Mouse (Mus musculus) hindlimb bud, embryonic 11.5 days (tissue): ENCODE measurements around the gene Hormad2.

ENCODE experiments used
- DNase-seq: peaks from one replicate; pipeline ENCODE4 v3.0.0-alpha.2; 2012; ENCODE audit warnings: low read depth, low spot score; ENCODE audit errors: extremely low spot score

Gene Hormad2

DNA sequence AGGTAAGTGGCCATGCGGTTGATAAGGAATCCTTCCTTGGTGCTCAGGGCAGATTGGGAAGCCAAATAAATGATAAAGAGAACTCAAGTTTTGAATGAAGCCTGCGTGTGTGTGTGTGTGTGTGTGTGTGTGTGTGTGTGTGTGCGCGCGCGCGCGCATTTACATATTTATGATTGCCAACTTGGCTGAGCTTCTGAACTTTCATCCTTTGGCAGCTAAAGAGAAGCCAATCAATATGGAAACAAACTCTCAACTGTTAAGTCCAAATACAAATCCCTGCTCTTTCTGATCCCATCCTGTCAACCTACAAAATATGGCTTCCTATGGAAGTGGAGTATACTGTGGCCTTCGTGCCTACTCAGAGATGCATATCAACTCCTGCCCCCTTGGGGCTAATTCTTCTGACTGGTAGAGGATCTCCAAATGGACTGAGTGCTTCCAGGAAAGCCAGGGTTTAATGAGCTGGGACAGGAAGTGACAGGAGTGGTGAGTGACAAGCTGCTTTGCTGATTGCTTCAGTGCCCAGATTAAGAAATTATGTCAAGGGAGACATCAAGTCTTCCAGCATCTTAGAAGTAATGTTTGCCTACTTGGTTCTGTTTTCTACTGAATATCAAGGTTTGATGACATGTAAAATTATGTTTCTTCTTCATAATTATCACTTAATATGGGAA, 5.4 kb upstream of the Hormad2 start:
- no peak for DNase-seq

DNA sequence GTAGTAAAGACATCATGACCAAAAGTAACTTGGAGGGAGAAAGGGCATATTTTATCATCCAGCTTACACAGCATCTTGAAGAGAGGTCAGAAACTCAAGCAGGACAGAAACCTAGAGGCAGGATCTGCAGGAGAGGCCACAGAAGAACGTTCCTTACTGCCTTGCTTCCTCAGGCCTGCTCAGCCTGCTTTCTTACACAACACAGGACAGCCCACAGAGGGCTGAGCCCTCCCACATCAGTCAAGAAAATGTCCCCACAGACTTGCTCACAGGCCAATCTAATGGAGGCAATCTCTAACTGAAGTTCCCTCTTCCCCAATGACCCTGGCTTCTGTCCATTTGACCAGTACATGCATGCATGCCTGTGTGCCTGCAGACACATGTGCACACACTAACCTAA, 1.4 kb upstream of the Hormad2 start:
- DNase-seq, result no peak

DNA sequence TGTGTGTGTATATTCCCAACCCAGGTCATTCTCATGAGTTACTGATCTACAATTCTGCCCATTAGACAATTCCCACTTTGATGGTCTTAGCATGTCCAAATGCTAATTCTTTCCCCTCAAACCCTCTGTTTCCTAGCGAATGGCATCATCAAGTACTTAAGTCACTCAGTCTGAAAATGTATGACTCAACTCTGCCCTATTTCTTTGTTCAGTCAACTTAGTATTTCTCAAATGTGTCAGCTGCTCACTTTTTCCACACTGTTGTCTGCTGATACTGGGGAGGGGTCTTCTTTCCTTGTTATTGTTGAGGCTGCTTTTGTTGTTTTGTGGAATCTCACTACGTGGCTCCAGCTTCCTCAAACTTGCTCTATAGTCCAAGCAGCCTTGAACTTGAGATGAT, 2.7 kb downstream of the Hormad2 start:
- no peak for DNase-seq

DNA sequence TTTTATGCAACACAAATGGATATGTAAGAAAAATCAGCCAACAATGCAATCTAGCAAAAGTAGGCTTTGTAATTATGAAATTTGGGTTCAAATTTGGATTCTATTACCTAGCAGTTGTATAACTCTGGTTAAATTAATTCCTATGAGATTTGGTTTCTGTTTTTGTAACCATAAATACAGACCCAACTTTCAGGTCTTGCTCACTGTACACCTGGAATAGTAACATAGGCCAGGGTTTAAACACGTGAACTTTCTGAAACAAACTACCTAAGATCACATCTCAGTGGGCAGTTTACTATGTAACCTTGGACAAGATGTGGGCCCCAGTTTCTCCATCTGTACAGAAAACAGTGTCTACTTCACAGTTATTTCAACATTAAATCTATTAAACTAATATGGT, 3.6 kb downstream of the Hormad2 start:
- no peak for DNase-seq

DNA sequence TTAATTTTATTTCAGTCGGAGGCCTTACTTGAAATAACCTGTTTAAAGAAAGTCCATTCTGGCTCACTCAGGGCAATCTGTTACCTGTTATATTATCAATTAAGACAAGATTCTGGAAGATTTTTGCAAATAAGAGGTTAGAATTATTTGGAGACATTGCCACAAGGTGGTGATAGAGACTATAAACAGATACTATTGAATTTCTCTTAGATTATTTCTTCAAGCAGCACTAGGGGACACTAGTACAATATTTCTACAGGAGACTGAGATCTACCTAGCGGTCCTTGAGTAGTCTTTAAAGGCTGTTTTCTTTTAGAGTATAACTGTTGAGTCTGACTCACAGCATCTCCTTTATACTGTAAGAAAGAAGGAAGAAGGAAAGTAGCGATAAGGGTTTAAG, 4.3 kb downstream of the Hormad2 start:
- DNase-seq, result no peak

DNA sequence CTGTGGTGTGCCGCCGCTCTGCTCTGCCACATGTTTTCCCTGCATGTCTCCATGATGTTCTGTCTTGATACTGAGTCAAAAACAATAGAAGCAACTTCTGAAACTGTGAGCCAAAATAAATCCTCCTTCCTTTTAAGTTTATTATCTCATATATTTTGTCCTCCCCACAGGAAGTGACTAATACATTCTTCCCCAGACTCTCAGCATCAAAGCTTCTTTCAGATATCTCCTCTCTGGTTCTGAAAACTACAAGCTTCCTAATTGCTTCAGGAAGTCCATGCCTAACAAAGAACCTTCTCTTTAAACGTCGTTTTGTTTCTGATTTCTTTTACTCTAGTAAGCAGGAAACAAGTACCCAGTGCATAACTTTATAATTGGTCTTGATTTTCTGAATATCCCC, 6.4 kb downstream of the Hormad2 start:
- DNase-seq, result no peak

DNA sequence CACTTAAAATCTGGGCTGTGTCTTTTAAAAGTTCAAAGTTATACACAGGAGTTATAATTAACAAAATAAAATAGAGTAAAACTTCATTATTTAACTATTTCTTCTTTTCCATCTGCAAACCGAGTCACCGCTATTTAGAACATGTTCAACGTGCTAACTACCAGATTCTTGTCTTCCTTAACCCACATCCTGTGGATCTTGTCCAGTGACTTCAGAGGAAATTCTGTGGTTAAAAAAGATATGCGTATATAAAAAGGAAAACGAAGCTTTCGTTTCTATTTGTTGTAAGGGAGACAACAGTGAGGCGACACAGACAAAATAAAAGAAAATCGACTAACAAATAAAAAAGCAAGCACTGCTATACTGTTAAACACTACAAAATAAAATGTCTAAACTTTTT, 17.1 kb downstream of the Hormad2 start:
- DNase-seq, result no peak

DNA sequence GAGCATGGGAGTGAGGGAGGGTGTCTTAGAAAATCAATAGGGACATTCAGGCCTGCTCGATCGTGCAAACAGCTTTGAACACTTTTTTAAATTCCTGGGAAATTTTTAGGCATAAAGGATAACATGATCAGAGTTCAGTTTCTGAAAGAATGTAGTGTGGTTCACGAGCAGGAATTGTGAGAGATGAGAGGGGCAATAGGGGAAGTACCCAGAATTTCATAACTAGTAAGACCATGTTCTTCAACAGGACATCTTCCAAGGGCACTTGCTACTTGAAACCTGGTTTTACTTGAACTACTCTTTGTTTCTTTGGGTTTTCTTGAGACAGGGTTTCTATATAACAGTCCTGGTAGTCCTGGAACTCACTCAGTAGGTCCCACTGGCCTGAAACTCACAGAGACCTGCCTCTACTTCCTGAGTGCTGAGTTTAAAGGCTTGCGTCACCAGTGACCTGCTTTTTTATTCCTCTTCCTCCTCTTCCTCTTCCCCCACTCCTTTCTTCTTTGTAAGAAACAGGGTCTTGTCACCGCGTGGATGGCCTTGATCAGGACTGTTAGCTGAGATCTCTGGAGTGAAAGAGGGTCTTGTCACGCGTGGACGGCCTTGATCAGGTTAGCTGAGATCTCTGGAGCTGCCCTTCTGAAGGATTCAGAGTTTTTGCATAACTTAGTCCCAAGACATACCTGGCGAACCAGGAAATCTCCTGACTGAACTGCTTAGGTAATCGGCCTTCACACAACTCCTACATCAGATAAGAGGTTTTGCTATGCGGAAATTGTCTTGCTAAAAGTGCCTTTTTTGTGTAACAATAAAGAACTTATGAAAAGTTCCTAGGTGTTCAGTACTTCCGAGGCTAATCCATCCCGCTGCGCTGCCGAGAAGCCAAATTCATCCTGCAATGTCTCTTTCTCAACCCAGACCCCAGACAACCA, 18.1 kb downstream of the Hormad2 start:
- DNase-seq, result no peak

DNA sequence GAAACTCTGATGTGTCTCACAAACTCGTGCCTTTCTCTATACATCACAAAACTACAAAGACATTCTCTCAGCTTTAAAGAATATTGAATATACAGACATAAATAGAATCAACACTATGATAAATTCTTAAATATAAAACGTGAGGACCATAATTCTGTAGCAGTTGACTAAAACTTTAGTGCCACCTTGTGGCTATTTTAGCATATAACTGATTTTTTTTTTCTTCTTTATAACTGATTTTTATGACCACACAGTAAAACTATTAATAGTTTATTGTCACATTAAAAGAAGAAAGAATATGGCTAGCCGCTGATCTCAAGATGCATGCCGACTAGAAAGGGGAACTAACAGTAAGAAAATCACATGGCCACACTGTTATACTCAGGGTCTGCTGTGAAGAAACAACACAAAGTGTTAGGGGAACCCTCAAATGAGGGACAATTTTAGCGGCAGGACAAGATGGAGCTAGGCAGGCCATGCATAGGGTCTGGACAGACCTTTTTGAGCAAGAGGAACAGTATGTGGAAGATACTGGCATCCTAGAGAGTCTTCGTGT, 18.9 kb downstream of the Hormad2 start:
- DNase-seq, result no peak

DNA sequence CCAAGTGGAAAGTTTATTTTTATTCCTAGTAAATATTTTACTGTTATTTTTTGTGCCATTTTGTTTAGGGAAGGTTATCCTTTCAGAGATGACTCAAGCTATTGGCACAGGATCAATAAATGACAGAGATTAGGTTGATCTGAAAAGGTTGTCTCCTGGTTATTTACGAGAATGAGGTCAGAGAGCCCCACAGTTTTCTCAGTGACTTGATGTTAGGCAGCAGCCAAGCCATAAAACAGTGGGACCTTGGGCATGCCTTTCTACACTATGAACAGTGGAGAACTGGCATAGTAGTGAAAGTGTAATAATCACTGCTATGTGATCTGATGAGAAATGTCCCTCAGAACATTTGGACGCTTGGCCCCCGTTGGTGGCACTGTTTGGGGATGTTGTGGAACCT, 22.9 kb downstream of the Hormad2 start:
- DNase-seq, result no peak

DNA sequence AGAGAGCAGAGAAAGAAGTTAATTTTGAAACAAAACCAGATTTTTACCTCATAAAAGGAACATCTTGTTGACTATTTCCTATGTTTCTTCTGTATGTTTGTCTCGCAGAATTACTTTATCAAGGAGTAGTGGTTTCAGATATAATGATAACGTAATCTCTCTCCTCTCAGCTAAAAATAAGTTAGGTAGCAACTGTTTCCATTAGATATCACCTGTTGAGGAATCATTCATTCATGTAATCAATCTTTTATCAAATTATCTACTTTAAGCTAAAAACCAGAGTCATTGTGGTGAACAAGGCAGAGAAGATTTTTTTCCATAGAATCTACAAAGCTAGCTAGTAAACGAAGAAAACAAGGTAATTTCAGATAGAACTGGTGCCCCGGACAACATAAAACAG, 28.6 kb downstream of the Hormad2 start:
- DNase-seq, result no peak

DNA sequence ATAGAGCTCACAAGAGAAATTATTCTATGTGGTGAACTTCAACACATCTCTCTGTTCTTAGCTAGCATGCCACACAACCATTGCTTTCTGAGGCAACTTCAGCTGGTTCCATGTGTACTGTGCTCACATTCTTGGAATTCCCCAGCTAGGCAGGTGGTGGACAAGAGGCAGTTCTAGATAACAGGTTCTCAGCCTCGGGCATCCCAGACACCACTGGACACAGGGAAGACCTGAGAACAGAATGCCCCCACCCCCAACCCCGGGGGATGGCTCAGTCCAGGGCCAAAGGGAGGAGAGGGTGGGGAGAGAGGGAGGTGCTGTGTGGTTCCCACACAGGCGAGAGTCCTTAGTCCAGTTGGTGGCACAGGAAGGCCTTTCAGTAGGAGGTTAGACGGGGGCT, 36.6 kb downstream of the Hormad2 start:
- DNase-seq, result no peak

DNA sequence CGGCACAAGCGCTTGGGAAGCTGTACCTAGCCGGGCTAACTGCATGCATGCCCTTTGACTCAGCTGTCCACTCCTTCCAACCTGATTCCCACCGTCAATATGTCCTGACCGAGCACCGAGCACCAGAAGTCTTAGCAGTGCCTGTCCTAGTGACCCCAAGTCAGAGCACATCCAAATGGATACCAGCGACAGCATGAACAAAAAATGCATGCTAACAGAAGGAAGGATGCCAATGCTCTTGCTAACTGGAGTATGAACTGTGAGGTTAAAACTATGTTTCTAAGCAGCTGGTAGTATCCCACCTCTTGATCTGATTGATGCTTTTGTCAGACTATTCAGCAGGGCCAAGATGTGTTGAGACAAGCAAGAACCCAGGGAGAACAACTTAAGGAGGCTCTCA, 37.5 kb downstream of the Hormad2 start:
- no peak for DNase-seq

DNA sequence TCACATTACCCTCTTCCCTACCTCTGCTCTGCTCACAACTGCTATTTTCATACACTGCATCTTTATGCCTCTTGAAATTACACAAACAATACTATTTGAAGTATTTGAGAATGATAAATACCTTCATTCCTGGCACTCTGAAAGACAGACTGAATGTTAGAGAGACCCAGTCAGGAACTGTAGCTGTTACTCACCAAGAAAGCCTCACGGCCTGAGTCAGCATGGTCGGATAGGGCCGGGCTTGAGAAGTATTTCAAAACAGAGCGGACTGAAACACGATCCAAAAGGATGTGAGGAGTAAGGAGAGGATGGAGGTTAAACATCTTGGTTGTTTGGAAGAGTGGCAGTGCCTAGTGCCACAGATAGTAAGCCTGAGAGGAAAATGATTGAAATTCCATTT, 39.7 kb downstream of the Hormad2 start:
- no peak for DNase-seq

DNA sequence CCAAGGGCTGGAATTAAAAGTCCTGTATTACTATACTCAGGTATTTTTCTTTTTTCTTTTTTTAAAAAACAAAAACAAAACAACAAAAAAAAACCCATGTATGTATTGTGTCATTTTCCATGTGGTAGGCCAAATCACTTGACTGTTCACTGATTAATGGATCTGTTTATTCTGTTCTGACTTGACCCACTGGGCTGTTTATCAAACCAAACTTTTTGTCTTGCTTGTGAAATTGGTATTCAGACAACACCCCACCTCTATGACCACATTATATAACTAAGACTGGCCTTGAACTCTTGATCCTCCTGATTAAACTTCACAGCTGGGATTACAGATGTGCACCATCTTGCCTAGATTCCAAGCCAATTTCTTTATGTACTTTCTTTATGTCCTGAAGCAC, 46.7 kb downstream of the Hormad2 start:
- no peak for DNase-seq

DNA sequence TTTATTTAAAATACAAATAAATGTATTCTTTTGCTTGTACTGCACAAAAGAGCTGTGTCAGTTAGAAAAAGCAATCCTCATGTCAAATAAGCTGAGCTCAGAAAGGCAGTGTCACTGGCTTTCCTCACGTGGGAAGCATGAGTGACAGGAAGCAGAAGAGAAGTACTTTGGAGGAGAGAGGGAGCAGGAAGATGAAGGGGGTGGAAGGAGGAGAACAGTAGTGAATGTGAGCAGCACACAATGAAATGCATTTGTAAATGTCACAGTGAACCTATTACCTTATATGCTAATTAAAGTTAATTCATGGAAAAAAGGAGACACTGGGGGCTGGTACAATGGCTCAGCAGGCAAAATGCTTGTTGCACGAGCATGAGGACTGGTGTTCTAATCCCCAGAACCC, 52.9 kb downstream of the Hormad2 start:
- no peak for DNase-seq

DNA sequence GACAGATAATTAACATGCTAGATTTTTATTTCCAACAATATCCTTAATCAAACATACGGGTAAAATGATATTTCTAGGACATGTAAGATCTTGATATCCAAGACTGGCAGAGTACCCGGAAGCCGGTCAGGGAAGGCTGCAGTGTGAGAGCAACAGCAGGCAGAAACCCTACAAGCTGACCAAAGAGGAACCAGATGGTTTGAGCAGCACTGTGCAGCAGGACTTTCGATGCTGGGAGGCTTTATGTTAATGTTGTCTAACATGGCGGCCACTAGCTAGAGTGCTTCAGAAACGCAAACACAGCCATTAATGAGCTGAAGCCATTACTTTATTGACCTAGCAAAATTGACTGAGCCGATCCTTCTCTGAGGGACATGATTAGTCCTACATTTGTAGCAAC, 58.6 kb downstream of the Hormad2 start:
- no peak for DNase-seq

DNA sequence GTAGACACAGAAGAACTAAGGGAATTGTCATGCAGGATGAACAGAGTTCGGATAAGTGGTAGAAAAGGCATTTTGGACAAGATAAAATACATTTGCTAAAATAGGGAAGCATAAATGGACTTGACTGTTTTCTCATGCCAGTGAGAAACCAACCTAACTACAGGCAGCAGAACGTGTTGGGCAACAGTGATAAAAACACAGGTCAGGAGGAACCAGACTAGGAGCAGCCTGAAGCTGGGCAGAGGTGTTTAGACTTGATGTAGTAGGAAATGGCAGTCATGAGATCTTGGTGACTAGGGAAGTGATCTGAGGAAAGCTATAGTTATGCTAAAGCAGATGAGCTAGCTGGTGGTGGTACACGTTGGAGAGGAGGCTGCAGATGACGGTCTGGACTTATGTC, 61.0 kb downstream of the Hormad2 start:
- DNase-seq, result no peak

DNA sequence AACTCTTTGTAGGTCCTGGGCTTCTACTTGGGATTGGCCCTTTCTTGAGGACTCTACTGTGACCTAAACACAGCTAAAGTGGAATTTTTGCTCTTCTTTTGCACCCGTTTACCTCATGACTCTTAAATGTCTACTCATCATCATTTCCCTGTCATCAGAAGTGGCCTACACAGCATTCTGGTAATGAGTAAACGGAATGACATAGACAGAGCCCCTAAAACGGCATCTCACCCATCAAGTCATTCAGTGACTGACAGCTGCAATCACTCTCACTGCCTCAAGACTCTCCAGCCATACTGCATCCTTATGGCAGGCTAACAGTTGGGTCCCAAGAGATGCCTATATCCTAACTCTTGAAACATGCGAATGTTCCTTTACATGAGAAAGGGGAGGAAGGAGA, 74.5 kb downstream of the Hormad2 start:
- no peak for DNase-seq

DNA sequence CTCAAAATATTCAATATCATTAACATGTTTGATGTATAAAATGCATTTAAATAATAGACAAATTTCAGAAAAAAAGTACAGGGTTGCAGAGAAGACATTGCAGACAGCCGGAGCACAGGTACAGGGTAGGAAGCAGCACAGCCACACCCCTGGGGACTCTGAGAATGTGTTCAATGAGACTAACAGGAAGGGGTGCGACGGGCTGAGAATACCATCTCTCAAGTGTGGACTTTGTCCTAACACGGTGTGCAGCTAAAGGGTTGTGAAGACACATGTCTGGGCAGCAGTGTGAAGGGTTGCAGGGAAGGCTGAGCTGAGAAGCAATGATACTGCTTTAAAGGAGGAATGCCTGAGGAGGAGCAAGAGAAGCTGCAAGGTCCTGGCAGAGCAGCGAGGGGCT, 85.5 kb downstream of the Hormad2 start:
- no peak for DNase-seq

DNA sequence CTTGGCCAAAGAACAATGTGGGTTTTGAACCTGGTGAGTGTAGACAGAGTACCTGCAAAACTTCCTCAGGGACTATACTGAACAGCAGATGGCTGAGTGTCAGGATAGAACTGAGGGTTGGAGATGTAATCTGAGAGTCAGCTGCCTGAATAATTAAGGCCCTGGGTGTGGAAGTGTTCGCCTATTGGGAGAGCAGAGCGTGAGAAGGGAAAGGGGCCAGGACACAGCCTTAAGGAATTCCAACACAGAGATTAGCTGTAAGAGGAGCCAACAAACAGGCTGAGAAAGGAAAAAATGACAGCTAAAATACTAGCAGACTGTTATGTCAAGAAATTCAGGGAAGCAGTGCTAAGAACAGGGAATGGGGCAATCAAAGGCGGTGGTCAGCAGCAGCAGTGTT, 88.3 kb downstream of the Hormad2 start:
- DNase-seq, result no peak

DNA sequence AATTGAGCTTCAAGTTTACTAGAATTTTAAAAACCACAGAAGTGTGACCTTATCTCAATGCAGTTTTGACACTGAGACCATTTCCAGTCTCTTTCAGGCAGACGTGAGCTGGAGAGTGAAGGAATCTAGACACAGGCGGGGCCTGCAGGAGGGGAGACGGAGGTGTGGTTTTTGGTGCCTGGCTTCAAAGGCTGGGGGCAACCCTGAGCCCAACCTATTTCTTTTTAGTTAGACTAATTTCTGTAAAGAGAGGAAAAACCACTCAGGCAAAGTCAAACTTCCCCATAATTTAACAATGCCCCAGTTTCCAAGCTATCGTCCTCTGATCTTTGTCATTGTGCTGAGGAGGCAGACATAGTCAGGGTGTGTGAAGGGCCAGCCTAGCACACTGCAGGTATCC, 97.0 kb downstream of the Hormad2 start:
- DNase-seq, result no peak
